Comparison of ENCODE assay signal across 11 mouse cellular contexts in genomic region chr1:92614516-92614915, GRCm38 (mm10). TPM values are rescaled to one million over a fixed set of nuclear protein-coding genes. Genes with fewer than 3 reads are reported as not detected.
A peak's percentile ranks its signal among the peaks of the same experiment; 100 is the strongest.
DNase-seq lines count a peak whose midpoint lies in the region; ATAC-seq and TF ChIP-seq lines count a peak whose summit lies in the region.
"Had no signal": no experiment of that assay in that cellular context is flagged by ENCODE, and none has a peak within 500 bp of the region (broad histone marks: within the 10 kb centered on the region; RNA-seq: fewer than 3 reads in every experiment).

No protein-coding gene starts in this region.

- peak; percentile 84 for DNase-seq in hindbrain, postnatal 0 days (ENCODE audit: low spot score)
- no peak for DNase-seq in hindbrain, embryonic 10.5 days (ENCODE audit: low spot score)
- peak; percentile 78 for DNase-seq in 3T3-L1 (ENCODE audit: low read depth, low spot score)
- DNase-seq in gastrocnemius, postnatal 14 days = no peak
- DNase-seq in thymus, adult 2 months = no peak
- DNase-seq: kidney, adult 18-20 months had no signal

- H3K9ac ChIP-seq in hindbrain, postnatal 0 days (replicated peaks; ENCODE audit: low read length) = no peak overlapping the region
- H3K9ac ChIP-seq: limb, embryonic 13.5 days; neural tube, embryonic 13.5 days had no signal

- H3K79me3 ChIP-seq in C2C12 (ENCODE audit: low read depth) = no peaks in the 10 kb centered on the region

- H3ac ChIP-seq in C2C12 (ENCODE audit: control insufficient read depth, insufficient read length, low read depth) = no peak overlapping the region

- ATAC-seq in hindbrain, postnatal 0 days = peak; percentile 64; the same call in 1 of the 2 replicates

- H3K4me1 ChIP-seq in hindbrain, postnatal 0 days (ENCODE audit: insufficient read depth, low read length) = no peaks in the 10 kb centered on the region
- H3K4me1 ChIP-seq in hindbrain, embryonic 10.5 days (replicated peaks) = no peaks in the 10 kb centered on the region
- H3K4me1 ChIP-seq in cortical plate, adult 2 months (ENCODE audit: control insufficient read depth, insufficient read depth, low read length) = no peaks in the 10 kb centered on the region
- H3K4me1 ChIP-seq in thymus, adult 2 months (replicated peaks; ENCODE audit: control insufficient read depth, insufficient read depth, low read length) = no peaks in the 10 kb centered on the region
- H3K4me1 ChIP-seq: limb, embryonic 13.5 days; neural tube, embryonic 13.5 days had no signal

- no peaks in the 10 kb centered on the region for H3K36me3 ChIP-seq in hindbrain, postnatal 0 days (ENCODE audit: insufficient read depth, low read length)
- H3K36me3 ChIP-seq in hindbrain, embryonic 10.5 days = no peaks in the 10 kb centered on the region
- no peaks in the 10 kb centered on the region for H3K36me3 ChIP-seq in C2C12 (ENCODE audit: control insufficient read depth, insufficient read depth)
- H3K36me3 ChIP-seq in thymus, adult 2 months (ENCODE audit: control insufficient read depth, insufficient read depth, low read length) = no peaks in the 10 kb centered on the region
- H3K36me3 ChIP-seq: limb, embryonic 13.5 days; neural tube, embryonic 13.5 days had no signal

- TF ChIP-seq POLR2A in cortical plate, adult 2 months (IDR thresholded peaks at IDR 0.05; ENCODE audit: extremely low read depth, insufficient read depth, low read length) = no peak
- TF ChIP-seq POLR2A in thymus, adult 2 months (IDR thresholded peaks at IDR 0.05; ENCODE audit: control insufficient read depth, extremely low read depth, insufficient read depth, low read length, poor library complexity) = no peak

- H3K9me3 ChIP-seq in hindbrain, postnatal 0 days (ENCODE audit: low read length) = no peaks in the 10 kb centered on the region
- H3K9me3 ChIP-seq in hindbrain, embryonic 10.5 days = no peaks in the 10 kb centered on the region
- H3K9me3 ChIP-seq: limb, embryonic 13.5 days; neural tube, embryonic 13.5 days had no signal

- H3K79me2 ChIP-seq in C2C12 (ENCODE audit: control insufficient read depth, insufficient read depth) = no peaks in the 10 kb centered on the region

- 5% methylated on average over 1 of the region's 1 CpGs for WGBS in hindbrain, postnatal 0 days
- 7% methylated on average over 1 of the region's 1 CpGs for WGBS in hindbrain, embryonic 10.5 days
- 3% methylated on average over 1 of the region's 1 CpGs for WGBS in thymus, adult 2 months

- H3K27me3 ChIP-seq in hindbrain, postnatal 0 days (ENCODE audit: insufficient read depth, low read length) = no peaks in the 10 kb centered on the region
- H3K27me3 ChIP-seq in hindbrain, embryonic 10.5 days (ENCODE audit: insufficient read depth, poor library complexity, severe bottlenecking) = peaks cover 10% of the 10 kb centered on the region; the same call in 1 of the 2 replicates
- peaks cover 6% of the 10 kb centered on the region for H3K27me3 ChIP-seq in C2C12 (ENCODE audit: control insufficient read depth, insufficient read depth, insufficient read length)
- H3K27me3 ChIP-seq in thymus, adult 2 months (ENCODE audit: control insufficient read depth, insufficient read depth, low read length) = no peaks in the 10 kb centered on the region

- no peak overlapping the region for H3K27ac ChIP-seq in hindbrain, postnatal 0 days
- H3K27ac ChIP-seq in hindbrain, embryonic 10.5 days = no peak overlapping the region
- H3K27ac ChIP-seq in cortical plate, adult 2 months (ENCODE audit: insufficient read depth, low read length) = no peak overlapping the region
- H3K27ac ChIP-seq in thymus, adult 2 months (ENCODE audit: control insufficient read depth, insufficient read depth, low read length) = no peak overlapping the region
- H3K27ac ChIP-seq: limb, embryonic 13.5 days; neural tube, embryonic 13.5 days had no signal

- H3K4me3 ChIP-seq in hindbrain, postnatal 0 days (ENCODE audit: low read length) = no peak overlapping the region
- no peak overlapping the region for H3K4me3 ChIP-seq in hindbrain, embryonic 10.5 days
- no peak overlapping the region for H3K4me3 ChIP-seq in C2C12 (ENCODE audit: insufficient read depth, poor library complexity, severe bottlenecking)
- H3K4me3 ChIP-seq in cortical plate, adult 2 months (ENCODE audit: insufficient read depth, low read length) = no peak overlapping the region
- no peak overlapping the region for H3K4me3 ChIP-seq in thymus, adult 2 months (ENCODE audit: control insufficient read depth, insufficient read depth, low read length)
- H3K4me3 ChIP-seq: limb, embryonic 13.5 days; neural tube, embryonic 13.5 days had no signal

- no peak overlapping the region for H3K4me2 ChIP-seq in hindbrain, postnatal 0 days (ENCODE audit: low read depth, low read length)
- H3K4me2 ChIP-seq: limb, embryonic 13.5 days; neural tube, embryonic 13.5 days had no signal

- peak; percentile 77 for TF ChIP-seq CTCF in hindbrain, postnatal 0 days (IDR thresholded peaks at IDR 0.05; ENCODE audit: low read depth)
- peak; percentile 12 for TF ChIP-seq CTCF in C2C12 (IDR thresholded peaks at IDR 0.05; ENCODE audit: control insufficient read depth, insufficient read depth, insufficient read length)
- TF ChIP-seq CTCF in cortical plate, adult 2 months (IDR thresholded peaks at IDR 0.05; ENCODE audit: extremely low read depth, insufficient read depth, low read length) = peak; percentile 30
- no peak for TF ChIP-seq CTCF in thymus, adult 2 months (IDR thresholded peaks at IDR 0.05; ENCODE audit: borderline replicate concordance, control insufficient read depth, extremely low read depth, insufficient read depth, low read length, poor library complexity)

- intact Hi-C loops in gastrocnemius, postnatal 14 days (cut with DNase I; ENCODE audit: low total_unique reads) = no loop called here

TF ChIP-seq in C2C12, 6 proteins besides CTCF, POLR2A, EP300 and RAD21:
- TF ChIP-seq FOSL1 (IDR thresholded peaks at IDR 0.05; ENCODE audit: insufficient read depth, low read length, poor library complexity, severe bottlenecking) = no peak
- TF ChIP-seq MAX (IDR thresholded peaks at IDR 0.05) = no peak
- no peak for TF ChIP-seq MYOG (IDR thresholded peaks at IDR 0.05; ENCODE audit: control insufficient read depth, extremely low read depth, insufficient read length)
- no peak for TF ChIP-seq USF1 (IDR thresholded peaks at IDR 0.05; ENCODE audit: low read depth)
- no peak for TF ChIP-seq MYOD1 (IDR thresholded peaks at IDR 0.05; ENCODE audit: control insufficient read depth, insufficient read length, low read depth)
- TF ChIP-seq CEBPB (IDR thresholded peaks at IDR 0.05; ENCODE audit: low read depth) = no peak

RNA-seq across cellular contexts. Expression of gene Olfr12, which starts 3.1 kb away (rescaled TPM):
- not detected in 2 replicates for total RNA-seq in hindbrain, postnatal 0 days (2014; rRNA removed)
- not detected in 2 replicates for polyA plus RNA-seq in hindbrain, postnatal 0 days (2015; fragmentation: Nextera tagmentation; extraction: Ambion mirVana)
- polyA plus RNA-seq in hindbrain, embryonic 10.5 days (2016; fragmentation: Nextera tagmentation; extraction: Ambion mirVana) = 0.18 TPM in 1 of 2 replicates, not detected in the other
- not detected for polyA plus RNA-seq in C2C12 (2012; fragmentation: generic; extraction: Trizol)
- polyA plus RNA-seq in cortical plate, adult 2 months (2012; rRNA removed) = not detected in 2 replicates
- total RNA-seq in gastrocnemius, postnatal 14 days (2021) = not detected
- polyA plus RNA-seq in thymus, adult 2 months (2012; rRNA removed) = 0.12 TPM in 1 of 2 replicates, not detected in the other
- polyA plus RNA-seq: limb, embryonic 13.5 days; neural tube, embryonic 13.5 days; stomach, embryonic 16.5 days had no signal

RNA-seq across cellular contexts. Expression of gene Olfr1410, which starts 8.9 kb away (rescaled TPM):
- total RNA-seq in hindbrain, postnatal 0 days (2014; rRNA removed) = not detected in 2 replicates
- not detected in 2 replicates for polyA plus RNA-seq in hindbrain, postnatal 0 days (2015; fragmentation: Nextera tagmentation; extraction: Ambion mirVana)
- polyA plus RNA-seq in hindbrain, embryonic 10.5 days (2016; fragmentation: Nextera tagmentation; extraction: Ambion mirVana) = not detected in 2 replicates
- not detected for polyA plus RNA-seq in C2C12 (2012; fragmentation: generic; extraction: Trizol)
- not detected in 2 replicates for polyA plus RNA-seq in cortical plate, adult 2 months (2012; rRNA removed)
- not detected for total RNA-seq in gastrocnemius, postnatal 14 days (2021)
- polyA plus RNA-seq in thymus, adult 2 months (2012; rRNA removed) = 0.11 and 0.23 TPM in 2 replicates
- polyA plus RNA-seq: limb, embryonic 13.5 days; neural tube, embryonic 13.5 days; stomach, embryonic 16.5 days had no signal

RNA-seq across cellular contexts. Expression of gene Olfr1411, which starts 20.3 kb away (rescaled TPM):
- not detected in 2 replicates for total RNA-seq in hindbrain, postnatal 0 days (2014; rRNA removed)
- polyA plus RNA-seq in hindbrain, postnatal 0 days (2015; fragmentation: Nextera tagmentation; extraction: Ambion mirVana) = not detected in 2 replicates
- polyA plus RNA-seq in hindbrain, embryonic 10.5 days (2016; fragmentation: Nextera tagmentation; extraction: Ambion mirVana) = not detected in 2 replicates
- not detected for polyA plus RNA-seq in C2C12 (2012; fragmentation: generic; extraction: Trizol)
- not detected in 2 replicates for polyA plus RNA-seq in cortical plate, adult 2 months (2012; rRNA removed)
- not detected for total RNA-seq in gastrocnemius, postnatal 14 days (2021)
- 0.11 TPM in 1 of 2 replicates, not detected in the other for polyA plus RNA-seq in thymus, adult 2 months (2012; rRNA removed)
- polyA plus RNA-seq: limb, embryonic 13.5 days; neural tube, embryonic 13.5 days; stomach, embryonic 16.5 days had no signal

RNA-seq across cellular contexts. Expression of gene Cops9, which starts 27.3 kb away (rescaled TPM):
- total RNA-seq in hindbrain, postnatal 0 days (2014; rRNA removed) = 201 and 223 TPM in 2 replicates
- 641 and 676 TPM in 2 replicates for polyA plus RNA-seq in hindbrain, postnatal 0 days (2015; fragmentation: Nextera tagmentation; extraction: Ambion mirVana)
- polyA plus RNA-seq in hindbrain, embryonic 10.5 days (2016; fragmentation: Nextera tagmentation; extraction: Ambion mirVana) = 391 and 433 TPM in 2 replicates
- polyA plus RNA-seq in C2C12 (2012; fragmentation: generic; extraction: Trizol) = 430 TPM
- 363 and 403 TPM in 2 replicates for polyA plus RNA-seq in cortical plate, adult 2 months (2012; rRNA removed)
- total RNA-seq in gastrocnemius, postnatal 14 days (2021) = 100 to 1,000 TPM; 213 to 227 TPM
- polyA plus RNA-seq in thymus, adult 2 months (2012; rRNA removed) = 105 and 144 TPM in 2 replicates

RNA-seq across cellular contexts. Expression of gene Olfr1412, which starts 28.9 kb away (rescaled TPM):
- total RNA-seq in hindbrain, postnatal 0 days (2014; rRNA removed) = not detected in 2 replicates
- polyA plus RNA-seq in hindbrain, postnatal 0 days (2015; fragmentation: Nextera tagmentation; extraction: Ambion mirVana) = not detected in 2 replicates
- not detected in 2 replicates for polyA plus RNA-seq in hindbrain, embryonic 10.5 days (2016; fragmentation: Nextera tagmentation; extraction: Ambion mirVana)
- not detected for polyA plus RNA-seq in C2C12 (2012; fragmentation: generic; extraction: Trizol)
- not detected in 2 replicates for polyA plus RNA-seq in cortical plate, adult 2 months (2012; rRNA removed)
- total RNA-seq in gastrocnemius, postnatal 14 days (2021) = not detected
- polyA plus RNA-seq in thymus, adult 2 months (2012; rRNA removed) = not detected in 2 replicates
- polyA plus RNA-seq: limb, embryonic 13.5 days; neural tube, embryonic 13.5 days; stomach, embryonic 16.5 days had no signal

Comparison
In these comparisons a context has a peak if more than half of its experiments do, and no peak if none do; other contexts are left out.
1. DNase-seq: peak in hindbrain, postnatal 0 days (single experiment) and 3T3-L1 (single experiment); none in hindbrain, embryonic 10.5 days (single experiment), gastrocnemius, postnatal 14 days (single experiment) and thymus, adult 2 months (single experiment).